Mouse (Mus musculus) layer of hippocampus, adult 18-20 months (tissue): ENCODE measurements around the gene Tsc22d3. TPM values are rescaled to one million over a fixed set of nuclear protein-coding genes. Genes with fewer than 3 reads are reported as not detected.
"Not testable (repeated sequence)": the region's sequence is repeated elsewhere in the genome, so short reads cannot be mapped to it uniquely, and the experiment has no call there.

Source experiments
- DNase-seq, 2 experiments: peaks; one replicate each; pipeline ENCODE4 v3.0.0; 2022; ENCODE audit warnings: low spot score in 2 of 2
- total RNA-seq, 2 experiments: library from RNA; stranded (reverse); gene quantifications; 2 replicates each; pipeline ENCODE4 v1.2.3; 2021

Tsc22d3 gene
- total RNA-seq, 2 experiments from 2014 or later, result 131 to 148 TPM

- no peak for DNase-seq
These were observed 32.6 kb downstream of the Tsc22d3 start for GRCm38 (mm10) chrX:140567711-140568407.

- DNase-seq, result no peak
These were observed 34.7 kb downstream of the Tsc22d3 start for GRCm38 (mm10) chrX:140565759-140566158.

GRCm38 (mm10) chrX:140565212-140565611 lies 35.2 kb downstream of the Tsc22d3 start:
- no peak for DNase-seq

DNA sequence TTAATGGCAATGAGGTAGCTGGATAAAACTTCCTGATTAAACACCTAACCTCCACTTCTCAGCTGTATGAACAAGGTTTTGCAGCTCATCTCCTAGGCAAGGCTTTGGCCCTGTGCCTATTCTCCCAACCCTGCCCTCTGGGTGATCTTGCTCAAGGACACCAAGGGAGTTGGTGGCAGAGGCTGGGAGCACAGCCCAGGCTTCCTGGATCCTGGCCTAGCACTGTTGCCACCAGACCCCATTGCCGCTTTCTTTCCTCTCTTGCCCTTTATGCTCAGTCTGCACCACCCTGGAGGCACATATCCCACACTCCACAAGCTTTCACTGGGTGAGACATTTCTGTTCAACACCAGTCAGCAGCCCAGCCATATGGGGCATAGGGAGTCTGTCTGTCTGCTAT lies 35.7 kb downstream of the Tsc22d3 start:
- no peak for DNase-seq

DNA sequence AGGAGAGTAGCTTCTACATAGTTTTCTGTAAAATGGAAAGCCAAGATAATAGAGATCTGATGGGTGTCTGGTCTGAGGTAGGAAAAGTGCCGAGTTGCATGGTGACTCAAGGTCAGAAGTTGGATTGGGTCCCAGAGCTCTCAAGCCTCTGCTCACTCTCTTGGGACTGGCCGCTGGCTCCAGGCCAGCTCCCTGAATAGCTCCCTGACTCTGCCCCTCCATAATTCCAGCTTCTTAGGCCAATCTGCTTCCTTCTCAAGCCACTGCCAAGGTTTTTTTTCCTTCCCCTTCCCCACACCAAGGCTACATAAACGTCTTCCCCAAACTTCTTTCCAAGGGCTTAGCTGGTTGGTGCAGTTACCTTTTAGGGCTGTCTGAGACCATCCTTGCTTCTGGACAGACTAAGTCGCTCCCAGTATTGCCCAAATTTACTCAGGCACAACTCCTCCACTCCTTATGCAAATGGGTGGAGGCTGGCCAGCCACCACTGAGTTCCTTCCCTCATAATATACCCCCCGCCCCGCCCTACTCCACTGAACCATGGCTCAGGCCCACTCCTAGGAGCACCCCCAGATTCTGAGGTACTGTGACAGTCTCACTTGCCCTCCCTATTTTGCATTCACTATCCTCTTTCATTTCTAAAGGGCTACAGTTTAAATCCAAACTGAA lies 42.1 kb downstream of the Tsc22d3 start:
- DNase-seq, result no peak

- no peak for DNase-seq
These were observed 44.5 kb downstream of the Tsc22d3 start for GRCm38 (mm10) chrX:140555965-140556364.

GRCm38 (mm10) chrX:140555423-140555822 lies 45.0 kb downstream of the Tsc22d3 start:
- no peak for DNase-seq

- no peak for DNase-seq
These were observed 52.6 kb downstream of the Tsc22d3 start for GRCm38 (mm10) chrX:140547660-140548419.

DNA sequence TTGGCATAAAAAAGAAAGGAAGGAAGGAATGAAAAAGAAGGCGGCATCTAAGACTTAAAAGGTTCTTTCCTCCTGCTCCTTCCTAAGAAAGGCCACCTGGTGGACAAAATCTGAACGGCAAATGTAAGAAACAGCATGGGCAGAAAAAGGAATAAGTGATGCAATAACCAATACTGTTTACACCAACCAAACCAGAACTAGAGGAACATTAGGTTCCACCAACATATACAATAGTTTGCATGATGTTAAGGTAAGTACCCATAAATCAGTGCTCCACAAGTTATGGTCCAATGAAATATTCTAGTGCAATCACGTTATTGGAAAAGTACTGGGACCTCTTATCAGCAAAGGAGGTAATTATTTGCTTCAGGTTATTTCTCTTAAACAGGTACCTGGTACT lies 55.7 kb downstream of the Tsc22d3 start:
- peak in 1 of 2 experiments; percentile 54 for DNase-seq

DNA sequence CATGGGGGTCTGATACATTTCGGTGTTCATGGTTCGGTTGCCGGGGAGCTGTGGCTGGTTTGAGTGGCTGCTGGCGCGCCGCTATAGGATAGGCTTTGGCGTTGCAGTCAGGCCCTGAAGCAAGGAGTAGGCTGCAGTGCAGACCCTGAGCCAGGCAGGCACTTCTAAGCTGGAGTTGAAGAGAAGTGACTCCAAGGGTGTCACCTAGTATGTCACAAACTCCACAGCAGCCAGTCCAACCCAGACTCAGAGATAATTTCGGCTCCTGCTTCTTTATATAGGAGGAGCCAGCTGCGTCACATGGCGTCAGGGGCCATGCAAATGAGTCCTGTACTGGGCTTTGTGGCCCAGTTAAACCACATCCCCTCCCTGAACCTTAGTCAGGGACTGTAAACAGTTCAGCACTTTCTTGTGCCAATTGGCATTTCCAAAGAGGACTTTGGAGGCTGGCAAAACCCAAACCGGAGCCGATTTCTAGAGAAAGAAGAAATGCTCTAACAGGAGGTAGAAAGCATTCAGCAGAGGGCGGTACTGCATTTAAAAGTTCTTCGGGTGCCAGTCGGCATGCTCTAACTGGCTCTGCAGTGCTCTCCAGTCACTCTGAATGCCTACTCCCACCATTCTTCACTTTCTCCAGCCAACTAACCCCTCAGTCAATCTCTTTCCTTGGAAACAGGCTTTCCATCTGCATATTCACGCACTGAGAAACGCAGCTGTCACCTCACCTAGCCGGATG lies 57.4 kb downstream of the Tsc22d3 start:
- DNase-seq, result peak; percentile 64 to 84

GRCm38 (mm10) chrX:140542474-140542845 lies 58.0 kb downstream of the Tsc22d3 start:
- DNase-seq, result peak in 1 of 2 experiments; percentile 27

DNA sequence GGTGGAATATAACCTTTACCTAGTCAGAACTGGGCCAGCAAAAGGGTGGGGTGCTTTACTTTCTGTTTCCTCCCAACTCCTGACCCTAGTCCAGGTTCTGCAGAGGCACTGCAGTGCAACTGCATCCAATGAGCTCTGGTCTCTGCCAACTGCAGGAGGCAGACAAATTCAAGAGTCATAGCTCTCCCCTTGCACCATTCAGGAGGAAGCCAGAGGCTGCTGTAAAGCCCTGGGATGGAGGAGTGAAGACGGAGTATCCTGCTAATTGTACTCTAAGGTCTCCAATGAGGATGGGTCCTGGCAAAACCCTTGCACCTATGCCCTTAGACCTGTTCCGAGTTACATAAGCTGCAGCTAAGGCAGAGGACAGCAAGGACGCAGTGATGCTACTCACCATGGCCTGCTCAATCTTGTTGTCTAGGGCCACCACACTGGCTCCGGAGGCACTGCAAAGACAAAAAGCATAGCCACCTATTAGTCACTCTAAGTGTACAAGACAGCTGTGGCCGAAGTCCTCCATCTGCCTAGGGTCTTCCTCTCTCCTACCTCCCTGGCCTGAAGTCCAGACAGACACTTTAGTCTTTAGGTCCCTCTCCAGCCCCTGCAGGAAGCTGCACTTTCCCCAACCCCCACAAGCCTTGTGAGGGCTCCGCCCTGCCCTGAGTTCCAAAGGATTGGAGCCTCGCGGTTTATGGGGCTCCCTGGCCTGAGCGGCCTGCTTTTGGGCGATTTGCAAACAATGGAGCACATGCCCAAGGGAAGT lies 58.6 kb downstream of the Tsc22d3 start:
- DNase-seq, result no peak

GRCm38 (mm10) chrX:140540500-140541114 lies 59.9 kb downstream of the Tsc22d3 start:
- DNase-seq, result no peak

DNA sequence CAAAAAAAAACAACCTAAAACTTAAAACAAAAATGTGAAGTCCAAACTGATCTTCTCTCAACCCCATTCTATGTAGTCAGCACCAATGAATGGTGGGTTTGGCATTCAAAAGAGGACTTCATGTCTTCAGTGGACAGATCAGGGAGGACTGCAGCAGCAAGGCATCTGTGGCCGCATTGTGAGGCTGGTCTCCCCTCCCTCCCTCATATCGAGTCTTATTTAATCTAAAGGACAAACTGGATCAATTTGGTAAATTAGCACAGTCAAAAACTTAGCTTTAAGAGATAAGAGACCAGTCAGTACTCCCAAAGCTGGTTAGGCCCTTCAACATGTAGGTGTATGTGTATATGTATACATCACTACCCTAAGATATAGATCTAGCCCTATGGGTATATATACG lies 60.6 kb downstream of the Tsc22d3 start:
- DNase-seq, result not testable (repeated sequence)

- no peak for DNase-seq
These were observed 61.3 kb downstream of the Tsc22d3 start for GRCm38 (mm10) chrX:140539111-140539680.

DNA sequence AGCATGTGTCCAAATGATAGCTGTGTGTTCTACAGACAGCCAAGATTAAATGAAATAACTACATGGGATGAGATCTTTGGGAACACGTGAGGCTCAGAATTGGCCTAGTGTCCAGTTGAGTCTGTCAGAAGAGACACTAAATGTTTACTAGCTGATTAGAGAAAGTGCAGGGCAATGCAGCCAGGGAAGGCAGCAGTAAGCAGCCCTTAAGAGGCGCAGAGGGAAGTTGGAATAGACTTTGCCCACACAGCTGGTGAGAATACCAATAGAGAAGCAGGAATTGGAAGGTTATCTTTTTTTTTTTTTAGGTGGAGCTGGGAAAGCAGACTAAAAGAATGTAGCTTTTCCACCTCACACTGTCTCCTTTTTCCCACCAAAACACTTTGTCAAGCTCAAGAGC lies 61.8 kb downstream of the Tsc22d3 start:
- no peak for DNase-seq

DNA sequence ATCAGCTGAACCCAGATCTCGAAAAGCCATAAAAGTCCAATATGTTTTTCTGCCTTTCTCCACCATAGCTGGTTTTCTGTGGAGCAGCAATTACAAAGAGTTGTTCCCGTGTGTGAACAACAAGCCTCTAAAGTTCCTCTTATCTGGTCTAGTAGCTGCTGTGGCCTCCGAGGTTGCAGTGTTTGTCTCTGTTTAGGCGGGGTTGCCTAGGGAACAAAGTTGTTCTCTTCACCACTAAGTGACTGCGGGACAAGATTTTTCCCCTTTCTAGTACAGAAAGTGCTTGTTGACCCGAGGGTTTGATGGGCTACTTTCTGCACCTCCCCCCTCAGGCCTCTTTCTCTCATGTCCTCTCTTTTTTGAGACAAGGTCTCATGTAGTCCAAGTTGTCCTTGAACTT lies 62.8 kb downstream of the Tsc22d3 start:
- DNase-seq, result no peak

- DNase-seq, result no peak
These were observed 65.0 kb downstream of the Tsc22d3 start for GRCm38 (mm10) chrX:140535487-140535886.

DNA sequence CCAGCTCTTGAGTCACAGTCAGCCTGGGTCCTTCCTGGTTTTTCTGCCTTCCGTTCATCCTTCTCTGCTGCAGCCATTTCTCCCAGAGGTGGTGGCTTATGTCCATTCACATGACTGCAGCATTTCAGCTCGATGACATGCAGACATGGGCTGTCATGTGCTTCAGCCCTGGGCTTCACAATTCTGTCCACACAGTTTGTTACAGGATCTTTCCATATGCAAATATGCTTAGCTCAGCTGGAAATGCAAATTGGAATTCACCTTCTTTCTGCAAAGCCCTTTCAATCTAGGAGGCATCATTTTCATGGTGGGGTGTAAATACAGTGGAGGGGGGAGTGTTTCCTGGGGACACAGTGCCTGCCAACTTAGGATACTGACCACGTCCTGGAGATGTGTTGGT lies 66.2 kb downstream of the Tsc22d3 start:
- DNase-seq, result no peak

DNA sequence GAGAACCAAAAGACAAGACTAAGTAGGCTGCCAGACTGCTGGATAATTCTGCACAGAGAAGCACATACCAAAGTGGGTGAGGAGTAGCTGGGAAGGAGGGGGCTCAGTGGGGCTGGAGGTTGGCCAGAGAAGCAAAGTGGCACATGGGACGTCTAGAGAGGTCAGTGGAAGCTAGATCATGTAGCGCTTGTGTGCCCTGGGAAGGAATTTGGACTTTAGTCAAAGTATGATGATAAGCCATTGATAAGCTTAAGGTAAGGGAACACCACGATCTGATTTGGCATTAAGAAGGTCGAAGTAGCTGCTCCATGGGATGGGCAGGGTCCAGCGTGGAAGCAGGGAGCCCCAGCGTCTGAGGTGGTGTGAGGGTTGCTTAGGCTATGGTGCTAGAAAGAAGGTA lies 68.1 kb downstream of the Tsc22d3 start:
- DNase-seq, result no peak
